Mouse (Mus musculus): ENCODE measurements at regions not wholly inside any gene's neighbourhood (a gene's known extent, or its start where the extent isn't known, plus 50 kb on each side); places are given as distances from the start of the nearest gene placed in this dataset.
A peak's percentile ranks its signal among the peaks of the same experiment; 100 is the strongest.
"Not testable (repeated sequence)": the region's sequence is repeated elsewhere in the genome, so short reads cannot be mapped to it uniquely, and the experiment has no call there.

DNA sequence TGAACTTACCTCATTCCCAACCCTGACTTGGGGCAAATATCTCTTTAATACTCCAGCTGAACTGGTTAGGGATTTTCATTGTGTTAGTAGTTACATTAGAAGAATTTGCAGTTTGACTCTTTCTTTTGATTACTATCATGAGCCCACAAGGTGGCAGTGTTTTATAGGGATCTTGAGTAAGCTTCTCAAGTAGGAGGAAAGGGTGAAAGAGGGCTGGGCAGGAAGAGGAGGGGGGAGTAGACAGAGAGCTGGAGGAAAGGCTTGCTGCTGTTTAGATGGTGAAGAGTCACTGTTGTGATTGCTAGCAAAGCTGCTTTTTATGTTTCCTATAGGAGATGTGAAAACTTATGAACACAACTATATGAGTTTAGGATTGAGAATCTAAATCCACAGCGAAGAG is 273.9 kb upstream of the Olfr1507 start:
- not testable (repeated sequence) for H3K36me3 ChIP-seq (ENCODE audit: insufficient read depth, low read length); H3K9ac ChIP-seq (ENCODE audit: low read depth, low read length); H3K4me1 ChIP-seq (replicated peaks; ENCODE audit: insufficient read depth, low read length); H3K4me2 ChIP-seq (ENCODE audit: low read length); ATAC-seq (replicated peaks; ENCODE audit: low FRiP score, low read depth); H3K4me3 ChIP-seq (replicated peaks; ENCODE audit: low read depth, low read length); H3K27me3 ChIP-seq (ENCODE audit: insufficient read depth, low read length); DNase-seq (ENCODE audit: low spot score); H3K9me3 ChIP-seq (replicated peaks; ENCODE audit: low read length); H3K27ac ChIP-seq
- WGBS = no CpG with 5 or more reads among the region's 1 CpGs
- 0 out of 2 replicates have a peak, but pooled peaks have one; percentile 19 for TF ChIP-seq CTCF (IDR thresholded peaks at IDR 0.05; ENCODE audit: low read depth)

DNA sequence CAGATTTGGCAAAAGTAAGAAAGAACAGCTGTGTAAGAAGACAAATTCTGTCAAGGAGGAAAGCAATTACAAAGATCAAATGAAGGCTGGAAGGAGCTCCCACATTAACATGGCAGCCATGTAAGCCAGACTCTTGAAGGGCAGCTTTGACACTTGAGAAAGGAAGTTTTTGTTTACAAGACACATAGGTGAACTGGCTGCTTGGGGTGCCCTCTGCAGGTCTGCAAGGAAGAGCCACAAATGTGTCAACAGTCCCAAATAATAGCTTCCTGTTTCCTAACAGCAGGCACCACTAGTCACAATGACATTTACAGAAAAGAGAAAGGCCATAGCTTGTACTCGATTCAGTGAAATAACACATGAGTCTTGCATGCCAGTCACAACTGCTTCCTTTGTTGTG is 256.6 kb upstream of the Olfr1507 start:
- DNase-seq (ENCODE audit: low spot score); H3K9ac ChIP-seq (ENCODE audit: low read depth, low read length); H3K9me3 ChIP-seq (replicated peaks; ENCODE audit: low read length); H3K4me2 ChIP-seq (ENCODE audit: low read length); ATAC-seq (replicated peaks; ENCODE audit: low FRiP score, low read depth); H3K4me1 ChIP-seq (replicated peaks; ENCODE audit: insufficient read depth, low read length); H3K27ac ChIP-seq; H3K27me3 ChIP-seq (ENCODE audit: insufficient read depth, low read length); H3K36me3 ChIP-seq (ENCODE audit: insufficient read depth, low read length); H3K4me3 ChIP-seq (replicated peaks; ENCODE audit: low read depth, low read length): not testable (repeated sequence)
- 69% methylated on average over 1 of the region's 1 CpGs for WGBS

DNA sequence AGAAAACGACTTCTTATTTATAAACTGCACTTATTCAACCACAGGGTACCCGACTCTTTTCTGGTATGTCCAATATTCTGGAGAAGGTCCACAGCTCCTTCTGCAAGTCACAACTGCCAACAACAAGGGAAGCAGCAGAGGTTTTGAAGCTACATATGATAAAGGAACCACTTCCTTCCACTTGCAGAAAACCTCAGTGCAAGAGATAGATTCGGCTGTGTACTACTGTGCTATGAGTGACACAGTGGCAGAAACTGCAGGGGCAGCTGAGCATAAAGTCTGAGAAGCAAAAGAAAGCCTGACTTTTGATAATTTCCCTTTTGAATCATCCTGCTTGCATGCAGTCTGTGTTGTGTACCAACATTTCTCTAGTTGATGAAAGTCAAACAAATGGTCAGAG is 231.1 kb upstream of the Olfr1507 start:
- not testable (repeated sequence) for H3K4me2 ChIP-seq (ENCODE audit: low read length); H3K4me3 ChIP-seq (replicated peaks; ENCODE audit: low read depth, low read length); H3K4me1 ChIP-seq (replicated peaks; ENCODE audit: insufficient read depth, low read length); H3K9me3 ChIP-seq (replicated peaks; ENCODE audit: low read length); H3K9ac ChIP-seq (ENCODE audit: low read depth, low read length); DNase-seq (ENCODE audit: low spot score); H3K27ac ChIP-seq; H3K27me3 ChIP-seq (ENCODE audit: insufficient read depth, low read length); H3K36me3 ChIP-seq (ENCODE audit: insufficient read depth, low read length); ATAC-seq (replicated peaks; ENCODE audit: low FRiP score, low read depth)
- WGBS = 64% methylated on average over 2 of the region's 3 CpGs

DNA sequence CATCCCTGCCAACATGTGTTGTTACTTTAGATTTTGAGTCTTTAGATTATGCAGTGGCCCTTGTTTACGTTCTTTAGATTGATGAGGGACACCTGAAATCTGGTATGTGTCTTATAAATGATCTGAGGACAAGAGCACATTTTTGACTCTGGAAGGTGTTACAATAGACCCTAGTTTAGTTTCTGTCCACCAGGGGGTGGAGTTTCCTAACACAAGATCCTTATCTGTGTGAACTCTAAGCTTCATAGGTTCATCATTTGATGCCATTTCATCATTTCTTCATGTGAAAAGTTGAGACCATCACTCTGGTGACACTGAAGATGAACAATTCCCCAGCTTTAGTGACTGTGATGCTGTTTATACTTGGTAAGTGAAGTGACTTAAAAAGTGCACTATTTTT is 229.4 kb upstream of the Olfr1507 start:
- not testable (repeated sequence) for H3K4me2 ChIP-seq (ENCODE audit: low read length); H3K27ac ChIP-seq; H3K9ac ChIP-seq (ENCODE audit: low read depth, low read length); H3K36me3 ChIP-seq (ENCODE audit: insufficient read depth, low read length); ATAC-seq (replicated peaks; ENCODE audit: low FRiP score, low read depth); H3K4me3 ChIP-seq (replicated peaks; ENCODE audit: low read depth, low read length); H3K27me3 ChIP-seq (ENCODE audit: insufficient read depth, low read length); H3K9me3 ChIP-seq (replicated peaks; ENCODE audit: low read length); H3K4me1 ChIP-seq (replicated peaks; ENCODE audit: insufficient read depth, low read length); DNase-seq (ENCODE audit: low spot score)
- WGBS = 67% methylated on average over 1 of the region's 1 CpGs

DNA sequence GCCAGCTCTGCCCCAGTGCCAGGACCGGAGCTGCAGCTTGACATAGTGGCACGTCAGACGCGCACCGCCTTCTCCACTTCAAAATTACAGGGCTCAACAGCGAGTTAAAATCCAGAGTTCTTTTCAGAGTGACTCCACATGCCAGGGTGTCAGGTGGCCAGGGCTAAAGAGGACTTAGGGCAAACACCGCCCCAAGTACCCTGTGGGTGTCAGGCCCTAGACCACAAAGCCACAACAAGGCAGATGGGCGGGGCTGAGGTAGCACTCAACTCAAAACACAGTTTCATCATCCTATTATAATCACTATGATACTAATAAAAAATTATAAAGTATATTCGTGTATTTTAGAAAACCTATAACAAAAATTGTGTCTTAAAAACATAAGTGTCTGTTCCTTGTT is 225.1 kb upstream of the Olfr1507 start:
- Histone ChIP-seq H3K36me3 (ENCODE audit: insufficient read depth, low read length) (no peaks in the 10 kb centered on the region), H3K4me1 (replicated peaks; ENCODE audit: insufficient read depth, low read length) (no peaks in the 10 kb centered on the region), H3K9me3 (replicated peaks; ENCODE audit: low read length) (no peaks in the 10 kb centered on the region), H3K4me2 (ENCODE audit: low read length) (no peak overlapping the region), H3K27me3 (ENCODE audit: insufficient read depth, low read length) (no peaks in the 10 kb centered on the region), H3K4me3 (replicated peaks; ENCODE audit: low read depth, low read length) (no peak overlapping the region), H3K27ac (no peak overlapping the region), H3K9ac (ENCODE audit: low read depth, low read length) (no peak overlapping the region)
- 87% methylated on average over 9 of the region's 9 CpGs for WGBS
- no peak for TF ChIP-seq CTCF (IDR thresholded peaks at IDR 0.05; ENCODE audit: low read depth)
- no peak for DNase-seq (ENCODE audit: low spot score)
- no peak for ATAC-seq (replicated peaks; ENCODE audit: low FRiP score, low read depth)

DNA sequence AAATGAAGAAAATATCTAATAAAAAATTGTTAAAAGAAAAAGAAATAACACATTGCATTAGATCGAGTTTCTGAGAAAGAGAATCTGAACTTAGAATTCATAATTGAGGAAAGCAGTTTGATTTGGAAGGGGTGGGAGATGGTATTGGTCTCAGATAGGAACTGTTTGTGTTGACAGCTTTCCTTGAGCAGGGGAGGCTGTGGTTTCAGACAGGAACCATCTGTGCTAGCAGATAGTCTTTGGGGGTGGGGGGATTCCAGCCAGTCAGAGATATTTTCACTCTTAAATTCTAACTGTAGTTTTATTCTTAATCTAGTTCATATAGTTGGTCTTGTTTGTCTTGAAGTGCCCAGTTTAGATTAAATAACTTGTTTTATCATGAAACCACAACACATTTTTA is 205.3 kb upstream of the Olfr1507 start:
- H3K27ac ChIP-seq; ATAC-seq (replicated peaks; ENCODE audit: low FRiP score, low read depth); H3K27me3 ChIP-seq (ENCODE audit: insufficient read depth, low read length); H3K4me3 ChIP-seq (replicated peaks; ENCODE audit: low read depth, low read length); H3K4me1 ChIP-seq (replicated peaks; ENCODE audit: insufficient read depth, low read length); H3K4me2 ChIP-seq (ENCODE audit: low read length); H3K36me3 ChIP-seq (ENCODE audit: insufficient read depth, low read length); H3K9ac ChIP-seq (ENCODE audit: low read depth, low read length); H3K9me3 ChIP-seq (replicated peaks; ENCODE audit: low read length); DNase-seq (ENCODE audit: low spot score): not testable (repeated sequence)
- 78% methylated on average over 1 of the region's 1 CpGs for WGBS

DNA sequence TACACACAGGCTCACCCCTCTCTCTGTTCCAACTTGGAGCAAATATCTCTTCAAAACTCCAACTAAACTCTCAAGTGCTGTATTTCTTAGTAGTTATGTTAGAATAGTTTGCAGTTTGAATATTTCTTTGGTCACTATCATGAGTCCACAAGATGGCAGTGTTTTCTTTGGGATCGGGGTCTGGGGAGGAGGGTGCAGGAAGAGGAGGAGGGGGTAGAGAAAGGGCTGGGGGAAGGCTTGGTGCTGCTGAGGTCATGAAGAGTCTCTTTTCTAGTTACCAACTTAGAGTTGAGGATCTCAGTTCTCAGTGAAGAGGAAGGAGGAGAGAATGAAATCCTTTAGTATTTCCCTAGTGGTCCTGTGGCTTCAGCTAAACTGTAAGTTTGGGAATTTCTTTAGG is 188.1 kb upstream of the Olfr1507 start:
- H3K4me1 ChIP-seq (replicated peaks; ENCODE audit: insufficient read depth, low read length); H3K9me3 ChIP-seq (replicated peaks; ENCODE audit: low read length); H3K4me2 ChIP-seq (ENCODE audit: low read length); H3K27me3 ChIP-seq (ENCODE audit: insufficient read depth, low read length); ATAC-seq (replicated peaks; ENCODE audit: low FRiP score, low read depth); H3K4me3 ChIP-seq (replicated peaks; ENCODE audit: low read depth, low read length); H3K36me3 ChIP-seq (ENCODE audit: insufficient read depth, low read length); H3K9ac ChIP-seq (ENCODE audit: low read depth, low read length); DNase-seq (ENCODE audit: low spot score); H3K27ac ChIP-seq: not testable (repeated sequence)
- no CpG with 5 or more reads among the region's 1 CpGs for WGBS

All from kidney, postnatal 0 days (tissue).